Mouse (Mus musculus) brain, adult 2 months (tissue): Measurements from ENCODE around the gene Rsph1.

Source experiments
- DNase-seq: peaks from one replicate; pipeline ENCODE4 v3.0.0; 2011; ENCODE audit warnings: low read depth, low spot score

Gene Rsph1

DNA sequence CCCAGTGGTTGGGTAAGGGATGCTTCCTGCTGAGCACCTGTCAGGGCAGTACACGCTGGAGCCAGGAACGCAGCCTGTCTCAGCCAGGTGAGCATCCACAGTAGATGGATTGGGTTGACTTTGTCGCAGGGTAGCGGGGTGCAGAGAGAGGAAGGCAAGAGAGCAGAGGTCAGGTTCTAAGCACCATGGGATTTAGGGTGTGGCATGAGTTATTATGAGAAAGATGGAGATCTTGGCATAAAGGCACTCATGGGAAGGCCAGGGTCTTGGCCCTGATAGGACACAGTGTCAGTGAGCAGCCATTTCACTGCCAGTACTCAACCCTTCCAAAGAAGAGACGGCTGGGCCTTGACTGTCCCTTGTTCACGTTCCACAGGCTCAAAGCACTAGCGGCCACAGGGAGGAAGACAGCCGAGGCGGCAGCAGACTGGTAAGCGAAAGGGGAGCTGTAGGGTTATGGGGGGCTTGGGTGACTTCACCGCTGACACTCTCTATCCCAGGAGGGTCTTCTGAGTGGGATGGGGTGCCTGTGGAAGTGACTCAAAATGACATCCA, 67.7 kb downstream of the Rsph1 start:
- no peak for DNase-seq

DNA sequence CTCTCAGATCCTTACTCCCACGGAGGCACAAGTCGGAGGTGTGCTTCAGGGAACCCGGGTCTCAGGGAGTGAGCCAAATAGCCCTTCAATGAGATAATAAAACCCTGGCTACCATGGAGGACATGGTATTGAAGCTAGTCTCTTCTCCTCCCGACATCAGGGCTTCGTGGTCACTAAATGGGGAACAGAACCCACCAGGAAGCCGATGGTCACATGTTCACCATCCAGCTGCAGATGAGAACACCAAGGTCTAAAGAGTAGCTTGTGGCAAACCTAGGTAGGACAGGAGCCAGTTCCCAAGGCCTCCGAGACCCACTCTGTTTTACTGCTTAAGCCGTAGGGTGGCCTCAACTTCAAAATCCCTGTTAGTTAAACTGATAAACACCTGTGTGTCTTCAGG, 68.5 kb downstream of the Rsph1 start:
- no peak for DNase-seq

DNA sequence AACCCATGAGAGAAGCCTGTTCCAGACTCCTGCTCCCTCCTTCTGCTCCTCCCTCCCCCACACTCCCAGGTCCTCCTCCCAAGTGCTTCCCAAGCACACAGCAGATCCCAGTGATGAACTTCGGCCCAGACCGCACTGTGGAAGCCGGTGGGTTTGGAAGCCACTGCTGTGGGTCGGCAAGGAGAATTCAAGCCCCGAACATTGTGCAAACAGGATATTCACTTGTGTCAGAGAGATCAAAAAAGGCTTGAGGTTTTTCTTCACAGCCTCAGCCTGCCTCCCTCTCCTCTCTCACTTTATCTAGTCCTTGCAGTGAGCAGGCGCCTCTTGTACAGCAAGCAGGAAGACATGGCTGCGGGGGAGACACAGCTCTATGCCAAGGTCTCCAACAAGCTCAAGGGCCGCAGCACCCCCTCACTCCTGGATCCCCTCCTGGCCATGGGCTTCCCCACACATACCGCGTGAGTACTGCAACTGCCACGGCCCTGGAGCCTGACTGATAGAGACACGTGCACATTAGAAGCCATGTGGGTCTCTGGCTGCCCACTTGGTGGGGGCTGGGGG, 69.3 kb downstream of the Rsph1 start, which contains the start of gene Ubash3a:
TSS of gene Ubash3a (plus strand) at position 103 of the 564 bp plus-strand sequence.
- DNase-seq, result no peak
